Mouse (Mus musculus) C3H10T1/2 (cell line): ENCODE results near the gene 9430097D07Rik. TPM values are rescaled to one million over a fixed set of nuclear protein-coding genes. Genes with fewer than 3 reads are reported as not detected.

ENCODE experiments used
- polyA plus RNA-seq, 2 experiments: library from polyadenylated mRNA; unstranded; fragments of >200 nt; fragmentation: generic; extraction: Trizol; gene quantifications; one replicate each; pipeline ENCODE4 v1.2.1; 2012; ENCODE audit warnings: missing spikeins in 2 of 2

Gene 9430097D07Rik
- polyA plus RNA-seq, result under 1 TPM; 0.04 to 0.06 TPM

GRCm38 (mm10) chr2:32575586-32576160 lies at the start of gene 9430097D07Rik:
Gene 9430097D07Rik, minus strand, starts transcription at chr2:32575684.

DNA sequence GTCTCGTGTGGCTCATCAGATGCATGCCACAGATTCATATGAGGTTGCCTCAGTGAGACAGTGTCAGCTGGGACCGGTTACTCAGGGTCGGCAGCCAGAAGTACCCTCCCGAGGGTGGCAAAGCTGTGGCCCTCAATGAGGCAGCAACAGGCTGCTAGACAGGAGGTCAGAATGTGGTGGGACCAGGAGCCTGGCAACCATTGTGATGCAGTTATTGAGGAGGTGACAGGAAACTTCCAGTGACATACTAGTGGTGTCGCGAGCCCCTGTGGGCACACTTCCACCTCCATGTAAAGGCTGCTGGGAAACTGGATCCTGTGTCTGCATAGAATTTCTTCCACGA lies 46.0 kb upstream of the 9430097D07Rik start, which contains the start of gene Ak1:
TSS of gene Ak1 (plus strand) at position 242 of the 343 bp plus-strand sequence.

GRCm38 (mm10) chr2:32599409-32599808 lies 23.9 kb upstream of the 9430097D07Rik start, which contains the start of gene St6galnac6:
Gene St6galnac6, plus strand, starts transcription at chr2:32599709.

GRCm38 (mm10) chr2:32586871-32587351 lies 11.4 kb upstream of the 9430097D07Rik start, which contains the start of gene St6galnac4:
Gene St6galnac4, plus strand, starts transcription at chr2:32587095.

GRCm38 (mm10) chr2:32574497-32574896 lies 987 bp downstream of the 9430097D07Rik start, which contains the start of gene Pip5kl1:
Gene Pip5kl1, plus strand, starts transcription at chr2:32574797.

DNA sequence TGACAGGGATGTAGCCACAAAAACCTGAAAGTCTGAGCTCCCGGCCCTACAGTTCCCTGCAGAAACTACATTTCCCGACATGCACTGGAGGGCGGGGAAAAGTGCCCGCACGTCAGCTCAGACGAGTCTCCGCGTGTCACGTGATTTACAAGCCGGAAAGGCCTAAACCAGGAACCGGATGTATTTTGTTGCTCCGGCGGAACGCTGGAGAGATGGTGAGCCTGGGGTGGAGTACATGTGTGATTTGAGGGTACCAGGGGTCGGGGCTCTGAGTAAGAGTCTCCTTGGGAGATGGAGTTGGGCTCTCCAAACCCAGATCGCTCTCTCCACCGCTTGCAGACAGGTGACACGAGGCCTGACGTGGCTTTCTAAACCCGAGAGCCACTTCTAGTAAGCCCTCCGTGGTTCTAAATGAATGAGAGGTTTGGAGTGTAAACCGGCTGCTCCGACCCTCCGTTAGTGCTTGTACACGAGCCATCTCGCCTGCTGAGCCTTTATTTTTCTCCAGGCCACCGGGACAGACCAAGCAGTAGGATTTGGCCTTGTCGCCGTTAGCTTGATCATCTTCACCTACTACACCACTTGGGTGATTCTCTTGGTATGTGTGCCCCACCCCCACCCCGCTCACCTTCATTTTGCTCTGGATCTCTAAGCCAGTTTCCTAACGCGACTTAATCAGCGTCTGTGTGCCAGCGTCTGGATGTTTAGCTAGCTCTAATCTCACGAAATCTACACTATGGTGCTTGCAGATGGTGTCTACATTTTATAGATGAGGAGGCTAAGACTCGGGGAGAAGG lies 4.6 kb downstream of the 9430097D07Rik start, which contains the start of gene Dpm2:
TSS of gene Dpm2 (plus strand) at position 161 of the 797 bp plus-strand sequence.

GRCm38 (mm10) chr2:32534733-32535471 lies 40.6 kb downstream of the 9430097D07Rik start, which contains the start of gene Fam102a:
Gene Fam102a, plus strand, starts transcription at chr2:32535332.

Other genes starting within 250 kb of the 9430097D07Rik start
- gene Ciz1, start 223.4 kb downstream of the 9430097D07Rik start, polyA plus RNA-seq, result 10 to 100 TPM; 26.7 to 61.5 TPM
- 100 to 1,000 TPM; 103 to 164 TPM for gene Dnm1, start 222.3 kb downstream of the 9430097D07Rik start, polyA plus RNA-seq
- gene 1110008P14Rik, start 193.7 kb downstream of the 9430097D07Rik start, polyA plus RNA-seq, result 100 to 1,000 TPM in 1 of 2 experiments, 10 to 100 TPM in 1; 91.3 to 245 TPM
- gene Lcn2, start 187.4 kb downstream of the 9430097D07Rik start, polyA plus RNA-seq, result under 1 TPM in 1 of 2 experiments, not detected in 1; 0.08 TPM
- gene Ptges2, start 179.8 kb downstream of the 9430097D07Rik start, polyA plus RNA-seq, result 10 to 100 TPM; 16.4 to 39.5 TPM
- 1 to 10 TPM; 1.1 to 4.0 TPM for gene Naif1, start 125.2 kb downstream of the 9430097D07Rik start, polyA plus RNA-seq
- gene Slc25a25, start 124.2 kb downstream of the 9430097D07Rik start, polyA plus RNA-seq, result 1 to 10 TPM; 3.3 to 3.4 TPM
- gene Fam102a, start 40.4 kb downstream of the 9430097D07Rik start, polyA plus RNA-seq, result 10 to 100 TPM in 1 of 2 experiments, 1 to 10 TPM in 1; 1.3 to 21.5 TPM
- gene Dpm2, start 4.8 kb downstream of the 9430097D07Rik start, polyA plus RNA-seq, result 10 to 100 TPM; 67.1 to 95.0 TPM
- gene Pip5kl1, start 887 bp downstream of the 9430097D07Rik start, polyA plus RNA-seq, result under 1 TPM in 1 of 2 experiments, not detected in 1; 0.11 TPM
- 10 to 100 TPM; 23.5 to 26.1 TPM for gene St6galnac4, start 11.4 kb upstream of the 9430097D07Rik start, polyA plus RNA-seq
- gene St6galnac6, start 24.0 kb upstream of the 9430097D07Rik start, polyA plus RNA-seq, result 10 to 100 TPM; 34.3 to 60.3 TPM
- 100 to 1,000 TPM in 1 of 2 experiments, 10 to 100 TPM in 1; 96.3 to 173 TPM for gene Ak1, start 46.1 kb upstream of the 9430097D07Rik start, polyA plus RNA-seq
- gene Eng, start 70.9 kb upstream of the 9430097D07Rik start, polyA plus RNA-seq, result 1 to 10 TPM; 2.5 to 6.9 TPM
- 10 to 100 TPM; 19.7 to 19.9 TPM for gene Fpgs, start 128.5 kb upstream of the 9430097D07Rik start, polyA plus RNA-seq
- 10 to 100 TPM; 48.2 to 76.9 TPM for gene Cdk9, start 137.4 kb upstream of the 9430097D07Rik start, polyA plus RNA-seq
- gene Sh2d3c, start 145.4 kb upstream of the 9430097D07Rik start, polyA plus RNA-seq, result 10 to 100 TPM in 1 of 2 experiments, under 1 TPM in 1; 0.83 to 15.9 TPM
- gene 6330409D20Rik, start 165.3 kb upstream of the 9430097D07Rik start, polyA plus RNA-seq, result under 1 TPM in 1 of 2 experiments, not detected in 1; 0.31 TPM
- gene Tor2a, start 181.6 kb upstream of the 9430097D07Rik start, polyA plus RNA-seq, result 10 to 100 TPM; 20.9 to 46.0 TPM
- under 1 TPM; 0.04 to 0.38 TPM for gene Ttc16, start 199.9 kb upstream of the 9430097D07Rik start, polyA plus RNA-seq
- gene Ptrh1, start 200.1 kb upstream of the 9430097D07Rik start, polyA plus RNA-seq, result 100 to 1,000 TPM in 1 of 2 experiments, 10 to 100 TPM in 1; 25.5 to 106 TPM
- under 1 TPM; 0.42 to 0.48 TPM for gene Cfap157, start 208.7 kb upstream of the 9430097D07Rik start, polyA plus RNA-seq